ENCODE assay signal across 21 mouse cellular contexts in the genomic region with DNA sequence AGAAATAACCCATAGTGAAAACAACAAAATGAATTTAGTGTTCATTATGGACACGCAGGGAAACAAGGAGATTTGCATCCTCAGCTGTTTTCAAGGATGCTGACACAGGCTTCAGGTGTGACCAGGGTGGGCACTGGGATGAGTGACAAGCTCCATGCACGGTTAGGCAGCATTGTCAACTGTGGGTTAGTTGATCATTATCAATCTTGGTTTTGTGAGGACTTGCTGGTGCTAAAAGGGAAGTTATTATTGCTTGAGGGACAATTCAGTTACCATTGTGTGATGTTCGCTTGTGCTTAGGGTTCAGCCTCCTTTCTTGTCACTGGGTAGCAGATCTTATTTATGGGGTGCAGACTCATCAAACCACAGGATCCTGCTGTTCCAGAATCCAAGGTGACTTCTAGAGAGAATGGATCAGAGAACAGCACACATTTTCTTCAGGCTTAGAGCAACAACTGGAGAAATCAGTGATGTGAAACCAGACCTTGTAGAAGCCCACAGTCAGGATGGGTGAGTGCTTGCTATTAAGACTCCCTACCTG.
"Had no signal": no experiment of that assay in that cellular context is flagged by ENCODE, and none has a peak within 500 bp of the region (broad histone marks: within the 10 kb centered on the region; RNA-seq: fewer than 3 reads in every experiment).

No protein-coding gene starts in this region.

- H3K9me3 ChIP-seq: liver, embryonic 15.5 days; lung, embryonic 15.5 days; midbrain, embryonic 10.5 days; midbrain, embryonic 13.5 days; midbrain, embryonic 15.5 days; neural tube, embryonic 13.5 days; neural tube, embryonic 15.5 days; stomach, embryonic 15.5 days had no signal

- H3K9ac ChIP-seq: liver, embryonic 15.5 days; liver, postnatal 0 days; lung, embryonic 15.5 days; midbrain, embryonic 13.5 days; midbrain, embryonic 15.5 days; neural tube, embryonic 13.5 days; neural tube, embryonic 15.5 days; stomach, embryonic 15.5 days had no signal

- H3K27ac ChIP-seq: liver, embryonic 15.5 days; lung, embryonic 15.5 days; macrophage; midbrain, embryonic 10.5 days; midbrain, embryonic 13.5 days; midbrain, embryonic 15.5 days; neural tube, embryonic 13.5 days; neural tube, embryonic 15.5 days; stomach, embryonic 15.5 days; stomach, postnatal 0 days had no signal

- H3K36me3 ChIP-seq: liver, embryonic 15.5 days; lung, embryonic 15.5 days; midbrain, embryonic 10.5 days; midbrain, embryonic 13.5 days; midbrain, embryonic 15.5 days; neural tube, embryonic 13.5 days; neural tube, embryonic 15.5 days; stomach, embryonic 15.5 days had no signal

- H3K27me3 ChIP-seq: liver, embryonic 15.5 days; lung, embryonic 15.5 days; midbrain, embryonic 13.5 days; midbrain, embryonic 15.5 days; neural tube, embryonic 13.5 days; neural tube, embryonic 15.5 days; stomach, embryonic 15.5 days had no signal

- H3K4me1 ChIP-seq: liver, embryonic 15.5 days; lung, embryonic 15.5 days; midbrain, embryonic 10.5 days; midbrain, embryonic 13.5 days; midbrain, embryonic 15.5 days; neural tube, embryonic 13.5 days; neural tube, embryonic 15.5 days; stomach, embryonic 15.5 days had no signal

- DNase-seq: liver, postnatal 0 days; lung, adult 2 months; lung, postnatal 14 days; lung, postnatal 36 days; retina, postnatal 1 day; right cerebral cortex, adult 18-20 months; thymus, adult 2 months; thymus, postnatal 25 days; thymus, postnatal 4 days had no signal

- H3K4me3 ChIP-seq: liver, embryonic 15.5 days; lung, embryonic 15.5 days; midbrain, embryonic 10.5 days; midbrain, embryonic 13.5 days; midbrain, embryonic 15.5 days; myocyte; neural tube, embryonic 13.5 days; neural tube, embryonic 15.5 days; stomach, embryonic 15.5 days had no signal

- ATAC-seq: liver, postnatal 0 days; lung, postnatal 0 days; midbrain, embryonic 13.5 days; midbrain, embryonic 15.5 days had no signal
